Mouse (Mus musculus): ENCODE results near the gene Pank2. TPM values are rescaled to one million over a fixed set of nuclear protein-coding genes. Genes with fewer than 3 reads are reported as not detected.

Pank2 gene
- total RNA-seq, 2 experiments from 2014 or later: 41.1 to 44.4 TPM

DNA sequence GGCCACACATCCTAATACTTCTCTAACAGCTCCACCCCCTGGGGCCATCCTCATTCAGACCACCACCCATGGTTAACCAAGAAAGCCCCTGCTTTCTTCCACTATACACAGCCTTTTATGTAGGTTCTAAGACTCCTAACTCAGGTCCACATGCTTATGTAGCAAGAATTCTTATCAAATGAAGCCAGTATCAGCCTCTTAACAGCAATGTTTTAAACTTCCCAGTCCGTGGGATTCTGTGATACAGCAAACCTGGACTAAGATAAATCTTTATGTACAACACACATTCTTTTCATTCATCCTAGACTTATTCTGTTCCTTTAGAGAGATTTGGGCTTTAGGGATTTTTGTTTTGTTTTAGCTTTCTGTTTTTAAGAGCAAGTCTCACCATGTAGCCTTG lies 61.4 kb downstream of the Pank2 start:
- DNase-seq: no peak

DNA sequence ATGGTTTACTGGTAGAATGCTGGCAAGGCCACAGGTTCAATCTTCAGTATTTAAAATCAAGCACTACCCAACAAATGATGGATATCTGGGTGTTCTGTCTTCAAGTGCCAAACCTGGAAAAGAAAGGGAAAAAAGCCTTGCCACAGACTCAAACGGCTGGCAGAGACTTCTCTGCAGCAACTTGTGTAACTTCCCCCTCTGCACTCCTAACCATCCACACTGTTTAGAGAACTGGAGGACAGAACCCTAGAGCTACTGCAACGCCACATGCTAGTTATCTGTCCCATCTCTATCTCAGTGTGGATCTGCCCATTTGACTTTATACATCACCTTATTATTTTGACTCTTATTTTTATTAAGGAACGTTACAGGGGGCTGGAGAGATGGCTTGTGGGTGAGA lies 63.7 kb downstream of the Pank2 start:
- DNase-seq: no peak

DNA sequence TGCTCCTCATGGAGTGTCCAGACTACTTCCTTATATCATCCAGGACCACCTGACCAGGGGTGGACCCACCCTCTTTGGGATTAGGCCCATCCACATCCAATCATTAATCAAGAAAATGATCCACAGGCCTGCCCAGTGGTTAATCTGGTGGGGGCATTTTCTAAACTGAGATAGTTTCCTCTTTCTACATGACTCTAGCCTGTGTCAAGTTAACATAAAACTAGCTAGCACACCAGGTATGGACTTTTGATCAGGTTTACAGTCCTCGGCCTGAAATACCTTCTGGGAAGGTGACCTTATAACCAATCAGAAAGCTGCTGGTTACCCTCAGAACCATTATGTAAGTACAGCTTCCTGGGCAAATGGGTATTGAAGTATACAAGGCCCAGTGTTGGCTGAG lies 66.7 kb downstream of the Pank2 start:
- DNase-seq: no peak

DNA sequence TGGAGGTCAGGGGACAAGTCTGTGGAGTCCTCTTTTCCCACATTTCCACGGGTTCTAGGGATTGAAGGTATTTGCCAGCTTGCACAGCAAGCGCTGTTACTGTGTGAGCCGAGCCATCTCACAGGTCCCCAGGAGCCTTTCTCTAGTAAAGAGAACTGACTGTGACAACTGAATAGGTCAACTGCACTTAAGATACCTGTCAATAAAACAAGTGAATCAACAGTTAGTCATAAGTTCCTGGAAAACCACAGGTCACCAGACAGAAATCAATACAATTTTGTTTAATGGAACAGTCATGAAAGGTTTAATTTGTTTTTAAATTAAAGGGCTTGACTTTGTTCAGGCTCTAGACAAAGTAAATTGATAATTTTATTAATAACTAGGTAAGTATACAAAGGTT lies 68.3 kb downstream of the Pank2 start:
- DNase-seq: no peak

DNA sequence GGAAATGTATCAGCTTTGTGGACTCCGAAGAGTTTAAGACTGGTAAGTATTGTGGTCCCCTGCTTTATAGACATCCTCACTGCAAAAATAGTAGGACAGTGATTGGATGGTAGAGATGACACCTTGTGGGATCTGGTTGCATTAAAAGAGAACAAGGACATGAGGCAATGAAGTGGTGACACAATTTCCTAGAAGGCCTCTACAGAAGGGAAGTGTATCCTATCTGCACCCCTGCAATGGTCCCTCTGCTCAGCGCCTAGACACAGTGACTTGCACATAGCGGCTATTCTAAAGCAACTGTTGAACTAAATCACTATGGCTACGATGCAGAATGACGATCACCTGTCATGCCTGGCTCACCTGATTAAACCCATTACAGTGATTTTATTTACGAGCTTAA lies 75.3 kb downstream of the Pank2 start:
- no peak for DNase-seq

DNA sequence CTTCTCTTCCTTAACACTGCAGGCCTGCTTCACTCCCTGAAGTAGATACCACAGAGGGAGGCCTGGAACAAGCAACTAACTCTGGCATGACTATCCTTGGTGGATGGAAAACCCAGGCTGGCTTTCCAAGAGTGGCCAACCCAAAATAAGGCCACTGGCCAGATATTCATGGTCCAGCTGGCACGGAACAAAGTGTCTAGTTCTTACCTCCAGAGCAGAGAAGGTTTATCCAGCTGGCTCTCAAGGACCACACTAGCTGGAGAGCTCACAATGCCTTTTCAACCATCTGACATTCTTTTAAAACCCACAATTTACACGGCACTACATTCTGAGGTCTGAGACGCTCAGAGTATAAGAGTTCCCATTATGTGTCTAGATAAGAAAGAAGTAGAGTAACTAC lies 82.2 kb downstream of the Pank2 start:
- no peak for DNase-seq

DNA sequence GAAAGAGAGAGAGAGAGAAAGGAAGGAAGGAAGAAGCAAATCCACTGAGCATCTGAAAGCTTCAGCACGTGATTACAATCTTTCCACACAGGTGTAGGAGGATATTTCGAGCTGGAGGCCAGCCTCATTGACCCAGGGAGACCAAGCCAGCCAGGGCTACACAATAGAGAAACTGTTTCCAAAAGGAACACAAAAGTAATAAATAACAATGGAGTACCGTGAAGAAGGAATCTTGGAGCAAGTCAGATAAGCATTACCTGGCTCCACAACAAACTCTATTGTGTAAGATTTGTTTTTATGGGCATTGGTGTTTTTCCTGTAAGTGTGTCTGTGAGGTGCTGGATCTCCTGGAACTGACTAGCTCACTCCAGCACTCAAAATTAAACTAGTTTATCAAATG lies 83.3 kb downstream of the Pank2 start:
- no peak for DNase-seq

Small RNAs within 50 kb of the gene (microRNA-seq; reads per million reads assigned to microRNA genes)
- 36.2 to 49.8 reads per million in 2 experiments for gene Mir103-2

Other genes with a start within 250 kb of the Pank2 start
- gene Gfra4, start 219.4 kb upstream of the Pank2 start, total RNA-seq (2021): 1 to 10 TPM; 4.1 to 4.5 TPM
- gene Adam33, start 198.7 kb upstream of the Pank2 start, total RNA-seq (2021): 1 to 10 TPM; 2.4 to 3.2 TPM
- gene Siglec1, start 175.7 kb upstream of the Pank2 start, total RNA-seq (2021): under 1 TPM; 0.52 to 0.79 TPM
- gene Hspa12b, start 135.2 kb upstream of the Pank2 start, total RNA-seq (2021): 10 to 100 TPM; 40.3 to 40.6 TPM
- not detected for gene Gm11037, start 129.0 kb upstream of the Pank2 start, total RNA-seq (2021)
- gene 1700037H04Rik, start 102.4 kb upstream of the Pank2 start, total RNA-seq (2021): 10 to 100 TPM; 23.4 to 26.0 TPM
- gene Cenpb, start 82.4 kb upstream of the Pank2 start, total RNA-seq (2021): 10 to 100 TPM; 76.5 to 78.4 TPM
- 10 to 100 TPM; 23.5 to 34.1 TPM for gene Cdc25b, start 75.5 kb upstream of the Pank2 start, total RNA-seq (2021)
- gene Spef1, start 75.2 kb upstream of the Pank2 start, total RNA-seq (2021): 1 to 10 TPM; 6.3 to 7.2 TPM
- gene Ap5s1, start 55.4 kb upstream of the Pank2 start, total RNA-seq (2021): 10 to 100 TPM; 32.6 to 42.4 TPM
- gene Mavs, start 28.4 kb upstream of the Pank2 start, total RNA-seq (2021): 10 to 100 TPM; 28.9 to 29.1 TPM
- gene Rnf24, start 90.4 kb downstream of the Pank2 start, total RNA-seq (2021): 1 to 10 TPM; 8.0 to 9.0 TPM
- gene Smox, start 229.0 kb downstream of the Pank2 start, total RNA-seq (2021): 10 to 100 TPM; 33.7 to 35.2 TPM

All from heart, postnatal 4 days (tissue).